Mouse (Mus musculus): ENCODE measurements around the gene Exoc6b.

The Exoc6b gene

GRCm38 (mm10) chr6:84875869-84876268 lies 193.4 kb downstream of the Exoc6b start:
- DNase-seq, result no peak

- no peak for DNase-seq
Observed at GRCm38 (mm10) chr6:84867114-84867513, 202.2 kb downstream of the Exoc6b start.

GRCm38 (mm10) chr6:84864625-84865024 lies 204.7 kb downstream of the Exoc6b start:
- DNase-seq, result no peak

- DNase-seq, result no peak
Observed at GRCm38 (mm10) chr6:84863816-84864375, 205.4 kb downstream of the Exoc6b start.

- DNase-seq, result no peak
Observed at GRCm38 (mm10) chr6:84845665-84846064, 223.6 kb downstream of the Exoc6b start.

GRCm38 (mm10) chr6:84841138-84841537 lies 228.2 kb downstream of the Exoc6b start:
- DNase-seq, result no peak

- no peak for DNase-seq
Observed at GRCm38 (mm10) chr6:84807546-84807945, 261.8 kb downstream of the Exoc6b start.

GRCm38 (mm10) chr6:84806132-84806730 lies 263.1 kb downstream of the Exoc6b start:
- no peak for DNase-seq

GRCm38 (mm10) chr6:84798736-84799135 lies 270.6 kb downstream of the Exoc6b start:
- DNase-seq, result no peak

- DNase-seq, result no peak
Observed at GRCm38 (mm10) chr6:84783994-84784393, 285.3 kb downstream of the Exoc6b start.

- no peak for DNase-seq
Observed at GRCm38 (mm10) chr6:84779987-84780386, 289.3 kb downstream of the Exoc6b start.

GRCm38 (mm10) chr6:84778970-84779369 lies 290.3 kb downstream of the Exoc6b start:
- peak in 1 of 2 experiments; percentile 22 for DNase-seq

- no peak for DNase-seq
Observed at GRCm38 (mm10) chr6:84775908-84776307, 293.4 kb downstream of the Exoc6b start.

- DNase-seq, result no peak
Observed at GRCm38 (mm10) chr6:84755266-84755665, 314.0 kb downstream of the Exoc6b start.

- no peak for DNase-seq
Observed at GRCm38 (mm10) chr6:84752806-84753420, 316.4 kb downstream of the Exoc6b start.

- DNase-seq, result no peak
Observed at GRCm38 (mm10) chr6:84751409-84751808, 317.9 kb downstream of the Exoc6b start.

- no peak for DNase-seq
Observed at GRCm38 (mm10) chr6:84746847-84747395, 322.4 kb downstream of the Exoc6b start.

- no peak for DNase-seq
Observed at GRCm38 (mm10) chr6:84746193-84746846, 323.0 kb downstream of the Exoc6b start.

GRCm38 (mm10) chr6:84745570-84745969 lies 323.7 kb downstream of the Exoc6b start:
- no peak for DNase-seq

- no peak for DNase-seq
Observed at GRCm38 (mm10) chr6:84742227-84742626, 327.1 kb downstream of the Exoc6b start.

- DNase-seq, result peak in 1 of 2 experiments; percentile 50
Observed at GRCm38 (mm10) chr6:84736942-84737341, 332.4 kb downstream of the Exoc6b start.

GRCm38 (mm10) chr6:84726876-84727275 lies 342.4 kb downstream of the Exoc6b start:
- no peak for DNase-seq

- no peak for DNase-seq
Observed at GRCm38 (mm10) chr6:84713171-84713570, 356.1 kb downstream of the Exoc6b start.

- DNase-seq, result no peak
Observed at GRCm38 (mm10) chr6:84710831-84711230, 358.5 kb downstream of the Exoc6b start.
